Mouse (Mus musculus) heart, embryonic 11.5 days (tissue): ENCODE measurements at regions not wholly inside any gene's neighbourhood (a gene's known extent, or its start where the extent isn't known, plus 50 kb on each side); places are given as distances from the start of the nearest gene placed in this dataset.

ENCODE experiments used
- ATAC-seq: fragments of 200-750 bp; cut with Nextera tagmentation; replicated peaks from 2 replicates; pipeline ENCODE4 v1.8.0; 2017; ENCODE audit warnings: moderate library complexity; ENCODE audit not compliant: insufficient number of reproducible peaks, low FRiP score, low TSS enrichment
- H3K27ac ChIP-seq: fragments of 300-500 bp; sonication (generic); 2 replicates; pipeline ENCODE4 v1.5.1; 2014; ENCODE audit warnings: mild to moderate bottlenecking, low read depth, low read length
- H3K27me3 ChIP-seq: fragments of 300-500 bp; sonication (generic); 2 replicates; pipeline ENCODE4 v1.6.1; 2014; ENCODE audit warnings: mild to moderate bottlenecking, low read length, mixed read lengths; ENCODE audit not compliant: control insufficient read depth, insufficient read depth
- H3K36me3 ChIP-seq: fragments of 300-500 bp; sonication (generic); 2 replicates; pipeline ENCODE4 v1.6.1; 2014; ENCODE audit warnings: mild to moderate bottlenecking, low read length, moderate library complexity, mixed read lengths; ENCODE audit not compliant: control insufficient read depth, insufficient read depth
- H3K4me1 ChIP-seq: fragments of 300-500 bp; sonication (generic); 2 replicates; pipeline ENCODE4 v1.6.1; 2014; ENCODE audit warnings: low read length; ENCODE audit not compliant: control insufficient read depth, insufficient read depth
- H3K4me2 ChIP-seq: fragments of 300-500 bp; sonication (generic); 2 replicates; pipeline ENCODE4 v1.6.1; 2014; ENCODE audit warnings: mild to moderate bottlenecking, moderate library complexity
- H3K4me3 ChIP-seq: fragments of 300-500 bp; sonication (generic); 2 replicates; pipeline ENCODE4 v1.5.1; 2014; ENCODE audit warnings: low read depth, low read length
- H3K9ac ChIP-seq: fragments of 300-500 bp; sonication (generic); 2 replicates; pipeline ENCODE4 v1.6.1; 2014; ENCODE audit warnings: mild to moderate bottlenecking, low read depth, low read length, moderate library complexity
- H3K9me3 ChIP-seq: fragments of 300-500 bp; sonication (generic); replicated peaks from 2 replicates; pipeline ENCODE4 v1.6.1; 2016; ENCODE audit warnings: low read length; ENCODE audit not compliant: control insufficient read depth
- WGBS: fragments of 180-500 bp; shearing (Covaris S2); extraction: QIAGEN DNeasy Blood & Tissue Kit; methylation state at CpG from one replicate; pipeline ENCODE4 v1.1.7; 2014; ENCODE audit not compliant: insufficient replicate concordance; 5-methylcytosine and 5-hydroxymethylcytosine counted together

DNA sequence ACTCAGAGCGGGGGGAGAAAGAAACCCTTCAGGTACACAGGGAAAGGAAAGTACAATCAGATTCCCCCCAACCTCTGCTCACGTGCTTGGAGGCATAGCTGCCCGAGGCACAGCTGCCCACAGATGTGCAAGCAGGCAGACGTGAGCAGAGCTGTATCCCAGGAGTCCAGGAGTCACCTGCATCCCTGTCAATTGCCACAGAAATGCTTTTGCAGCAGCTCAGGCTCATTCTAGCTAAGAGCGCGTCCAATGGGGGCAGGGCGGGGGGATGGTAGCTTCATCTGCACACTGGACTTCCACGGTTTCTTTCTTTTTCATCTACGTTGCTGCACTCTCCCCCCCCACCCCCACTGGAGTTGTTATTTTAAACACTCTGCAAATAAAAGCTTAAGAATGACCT is 66.0 kb upstream of the Fat4 start:
- ATAC-seq = no peak
- 55% methylated on average over 9 of the region's 9 CpGs for WGBS
- no peaks in the 10 kb centered on the region for H3K27me3 ChIP-seq
- H3K4me3 ChIP-seq = no peak overlapping the region
- no peaks in the 10 kb centered on the region for H3K9me3 ChIP-seq
- H3K4me2 ChIP-seq = no peak overlapping the region
- H3K36me3 ChIP-seq = no peaks in the 10 kb centered on the region
- H3K9ac ChIP-seq = no peak overlapping the region
- H3K4me1 ChIP-seq = 0 out of 2 replicates have a peak, but pooled peaks cover 2% of the 10 kb centered on the region
- H3K27ac ChIP-seq = no peak overlapping the region

DNA sequence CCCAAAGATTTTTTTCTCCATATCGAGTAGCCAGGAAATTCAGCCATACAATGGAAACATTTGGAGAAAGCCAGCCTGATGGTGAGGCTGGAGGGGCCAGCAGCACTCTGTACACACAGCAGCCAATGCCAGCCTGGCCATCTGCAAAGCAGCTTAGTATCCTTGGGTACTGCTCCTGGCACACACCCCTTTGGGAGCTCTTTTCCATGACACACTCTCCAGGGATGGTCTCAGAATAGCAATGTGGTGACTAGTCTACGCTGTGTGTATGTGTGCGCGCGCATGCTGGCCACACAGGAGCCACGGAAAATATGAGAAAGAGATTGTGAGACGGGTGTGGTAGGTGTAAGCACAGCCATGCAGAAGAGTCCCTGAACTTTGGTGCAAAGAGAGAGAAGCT is 66.4 kb upstream of the Fat4 start:
- H3K27me3 ChIP-seq = no peaks in the 10 kb centered on the region
- 0 out of 2 replicates have a peak, but pooled peaks cover 2% of the 10 kb centered on the region for H3K4me1 ChIP-seq
- ATAC-seq = no peak
- H3K27ac ChIP-seq = no peak overlapping the region
- no peak overlapping the region for H3K4me3 ChIP-seq
- H3K36me3 ChIP-seq = no peaks in the 10 kb centered on the region
- H3K9me3 ChIP-seq = no peaks in the 10 kb centered on the region
- no peak overlapping the region for H3K9ac ChIP-seq
- no peak overlapping the region for H3K4me2 ChIP-seq
- 69% methylated on average over 7 of the region's 7 CpGs for WGBS

DNA sequence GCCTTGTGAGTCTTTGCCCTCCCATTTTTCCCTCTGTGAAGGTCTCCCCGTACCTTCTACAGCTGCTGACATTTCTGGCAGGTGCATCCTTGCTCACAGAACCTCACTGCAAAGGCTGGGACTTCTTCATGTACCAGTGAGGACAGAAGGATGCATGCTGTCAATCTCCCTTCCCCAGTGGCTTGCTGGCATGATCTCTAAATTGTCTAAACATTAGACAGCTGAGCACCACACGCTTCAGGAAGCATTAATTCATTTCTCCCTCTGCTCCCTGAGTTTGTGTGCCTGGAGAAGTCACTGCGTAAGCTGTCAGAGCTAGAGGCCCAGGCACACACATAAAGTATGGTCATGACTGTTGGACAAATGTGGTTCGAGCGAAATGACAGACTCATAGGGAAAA is 69.1 kb upstream of the Fat4 start:
- 80% methylated on average over 5 of the region's 5 CpGs for WGBS
- H3K36me3 ChIP-seq = no peaks in the 10 kb centered on the region
- H3K27me3 ChIP-seq = no peaks in the 10 kb centered on the region
- ATAC-seq = no peak
- H3K9ac ChIP-seq = no peak overlapping the region
- H3K4me3 ChIP-seq = no peak overlapping the region
- no peak overlapping the region for H3K4me2 ChIP-seq
- H3K4me1 ChIP-seq = 0 out of 2 replicates have a peak, but pooled peaks cover 2% of the 10 kb centered on the region
- no peak overlapping the region for H3K27ac ChIP-seq
- H3K9me3 ChIP-seq = no peaks in the 10 kb centered on the region

DNA sequence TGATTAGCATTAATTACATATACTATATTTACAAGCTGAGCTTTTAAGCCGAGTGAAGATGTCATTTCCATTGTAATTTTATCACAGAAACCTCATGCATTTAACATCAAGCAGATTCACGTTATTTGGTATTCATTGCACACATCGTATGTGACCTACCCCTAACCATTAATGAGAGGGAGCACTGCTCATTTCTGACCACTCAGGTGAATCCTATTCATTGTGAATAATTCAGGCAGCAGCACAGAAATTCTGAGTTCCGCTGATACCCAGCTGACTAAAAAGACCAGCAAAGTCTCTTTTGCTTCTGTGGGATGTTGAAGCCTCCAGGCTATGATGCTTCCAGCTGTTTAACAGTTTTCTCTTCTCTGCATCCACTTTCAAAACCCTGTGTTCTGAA is 74.3 kb upstream of the Fat4 start:
- no peaks in the 10 kb centered on the region for H3K4me1 ChIP-seq
- no peak overlapping the region for H3K4me3 ChIP-seq
- H3K36me3 ChIP-seq = no peaks in the 10 kb centered on the region
- H3K4me2 ChIP-seq = no peak overlapping the region
- no peak overlapping the region for H3K9ac ChIP-seq
- no peak for ATAC-seq
- 83% methylated on average over 4 of the region's 4 CpGs for WGBS
- H3K27ac ChIP-seq = no peak overlapping the region
- no peaks in the 10 kb centered on the region for H3K27me3 ChIP-seq
- H3K9me3 ChIP-seq = no peaks in the 10 kb centered on the region

DNA sequence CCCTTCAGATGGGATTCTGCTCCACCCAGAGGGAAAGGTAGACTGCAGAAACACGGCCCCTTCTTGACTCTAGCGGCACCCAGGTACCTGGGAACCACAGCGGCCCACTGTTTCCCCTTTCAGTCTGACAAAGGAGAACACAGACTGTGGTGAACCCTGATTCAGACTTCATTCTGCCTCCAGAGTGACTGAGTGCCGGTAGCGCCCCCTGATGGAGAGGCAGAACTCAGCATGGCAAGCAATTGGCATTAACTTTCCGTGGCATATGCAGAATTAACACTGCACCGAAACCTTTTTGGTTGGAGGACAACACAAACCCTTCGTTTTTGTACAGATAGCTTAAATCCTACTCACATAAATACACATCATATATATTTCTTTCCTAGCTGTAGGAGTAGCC is 75.1 kb upstream of the Fat4 start:
- Histone ChIP-seq H3K27ac (no peak overlapping the region), H3K9me3 (no peaks in the 10 kb centered on the region), H3K27me3 (no peaks in the 10 kb centered on the region), H3K4me1 (no peaks in the 10 kb centered on the region), H3K4me3 (no peak overlapping the region), H3K9ac (no peak overlapping the region), H3K36me3 (no peaks in the 10 kb centered on the region), H3K4me2 (no peak overlapping the region)
- WGBS = 82% methylated on average over 8 of the region's 8 CpGs
- ATAC-seq = no peak

DNA sequence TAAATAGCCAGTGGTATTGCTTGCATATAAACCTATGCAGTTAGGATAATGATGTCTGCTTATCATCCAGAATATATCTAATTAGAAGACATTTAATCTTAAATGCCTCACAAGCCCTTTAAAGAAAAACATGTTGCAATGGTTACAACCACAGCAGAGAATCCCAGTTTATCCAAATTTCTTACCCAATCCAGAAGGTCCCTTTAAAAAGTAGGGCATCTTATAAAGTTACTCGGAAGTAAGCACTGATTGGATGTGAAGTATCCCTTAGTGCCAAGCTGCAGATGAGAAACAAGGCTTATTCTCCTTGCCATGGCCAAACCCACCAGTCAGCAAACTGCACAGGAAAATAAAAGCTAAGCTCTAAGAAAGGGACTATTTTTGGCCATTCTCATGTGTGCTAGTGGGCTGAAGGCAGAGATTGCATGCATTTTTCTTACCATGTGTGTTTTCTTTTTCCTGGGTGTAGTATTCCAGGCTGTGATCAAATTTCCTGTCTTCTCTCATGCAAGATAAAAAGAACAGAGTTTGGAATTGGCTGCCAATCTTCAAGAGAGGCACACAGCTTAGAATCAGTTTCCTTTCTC is 80.2 kb upstream of the Fat4 start:
- no peak overlapping the region for H3K9ac ChIP-seq
- H3K27me3 ChIP-seq = no peaks in the 10 kb centered on the region
- no peak for ATAC-seq
- H3K4me3 ChIP-seq = no peak overlapping the region
- H3K4me2 ChIP-seq = no peak overlapping the region
- 54% methylated on average over 1 of the region's 1 CpGs for WGBS
- no peak overlapping the region for H3K27ac ChIP-seq
- H3K4me1 ChIP-seq = no peaks in the 10 kb centered on the region
- H3K9me3 ChIP-seq = no peaks in the 10 kb centered on the region
- H3K36me3 ChIP-seq = no peaks in the 10 kb centered on the region

DNA sequence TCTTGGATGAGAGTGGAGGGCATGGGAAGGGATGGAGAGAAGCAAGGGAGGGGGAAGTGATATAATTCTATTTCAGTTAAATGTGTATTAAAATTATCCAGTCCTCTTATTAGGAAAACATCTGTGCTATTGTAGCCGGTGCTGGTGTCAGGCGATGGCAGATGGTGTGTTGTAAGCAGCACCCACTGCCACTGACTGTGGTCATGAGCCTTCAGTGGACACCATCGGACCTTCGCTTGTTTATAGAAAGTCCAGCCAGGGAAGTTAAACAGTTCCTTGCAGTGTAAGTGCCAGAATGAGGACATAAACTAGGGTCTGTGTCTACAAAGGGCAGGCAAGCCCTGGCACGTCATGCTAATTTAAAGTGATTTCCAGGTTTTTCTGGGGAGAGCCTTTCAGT is 80.7 kb upstream of the Fat4 start:
- no peaks in the 10 kb centered on the region for H3K27me3 ChIP-seq
- H3K27ac ChIP-seq = no peak overlapping the region
- H3K4me1 ChIP-seq = no peaks in the 10 kb centered on the region
- ATAC-seq = no peak
- no peak overlapping the region for H3K4me3 ChIP-seq
- WGBS = 73% methylated on average over 5 of the region's 5 CpGs
- H3K9me3 ChIP-seq = no peaks in the 10 kb centered on the region
- H3K4me2 ChIP-seq = no peak overlapping the region
- no peak overlapping the region for H3K9ac ChIP-seq
- H3K36me3 ChIP-seq = no peaks in the 10 kb centered on the region

DNA sequence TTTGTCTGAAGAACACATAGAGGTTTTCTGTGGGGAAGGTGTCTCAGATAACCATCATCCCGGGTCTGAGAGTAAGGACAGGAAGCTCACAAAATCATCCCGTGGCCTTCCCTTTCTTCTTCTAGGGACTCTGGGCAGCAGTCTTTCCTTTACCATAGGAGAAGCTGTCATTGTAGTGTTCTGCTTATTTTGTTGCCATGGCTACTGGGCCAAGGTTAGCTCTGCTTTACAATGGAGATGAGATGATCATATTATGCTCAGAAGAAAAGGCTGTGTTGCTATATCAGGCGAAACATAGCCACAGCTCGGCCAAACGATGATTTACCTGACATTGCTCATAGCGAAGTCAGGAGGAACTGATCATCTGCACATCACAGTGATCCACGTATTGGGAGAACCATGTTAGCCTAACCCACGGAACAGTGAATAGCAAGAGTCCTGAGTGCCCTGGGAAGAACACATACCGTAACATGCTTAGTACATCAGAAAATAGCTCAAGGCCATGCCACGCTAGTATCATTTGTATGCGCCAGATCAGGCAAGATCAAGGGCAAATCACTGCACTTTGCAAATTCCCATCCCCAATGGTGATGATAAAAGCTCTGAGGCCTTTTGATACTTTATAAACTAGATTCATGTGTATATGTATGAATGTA is 91.0 kb upstream of the Fat4 start:
- 82% methylated on average over 11 of the region's 11 CpGs for WGBS
- H3K4me3 ChIP-seq = no peak overlapping the region
- H3K36me3 ChIP-seq = no peaks in the 10 kb centered on the region
- H3K9ac ChIP-seq = no peak overlapping the region
- H3K4me2 ChIP-seq = no peak overlapping the region
- H3K27ac ChIP-seq = no peak overlapping the region
- no peaks in the 10 kb centered on the region for H3K27me3 ChIP-seq
- H3K4me1 ChIP-seq = no peaks in the 10 kb centered on the region
- H3K9me3 ChIP-seq = no peaks in the 10 kb centered on the region
- ATAC-seq = no peak

DNA sequence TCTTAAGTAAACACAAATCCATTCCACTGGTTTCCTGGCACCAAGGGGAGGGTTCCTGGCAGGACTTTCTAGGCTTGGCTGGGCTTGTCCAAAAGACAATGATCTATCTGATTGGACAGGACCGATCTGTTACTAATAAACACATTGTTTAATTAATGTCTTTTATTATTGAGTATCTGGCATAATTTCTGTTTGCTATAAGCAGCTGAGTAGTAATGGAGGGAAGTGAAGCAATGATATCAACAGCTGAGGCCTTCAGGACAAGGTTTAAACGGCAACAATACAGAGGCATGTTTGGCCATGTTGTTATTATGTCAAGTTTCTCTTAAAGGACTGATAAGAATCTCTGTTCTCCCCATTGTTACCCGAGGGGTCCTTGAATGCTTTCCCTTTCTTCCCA is 93.5 kb upstream of the Fat4 start:
- H3K9ac ChIP-seq = no peak overlapping the region
- ATAC-seq = no peak
- H3K4me1 ChIP-seq = no peaks in the 10 kb centered on the region
- no peaks in the 10 kb centered on the region for H3K9me3 ChIP-seq
- no peak overlapping the region for H3K27ac ChIP-seq
- 69% methylated on average over 3 of the region's 3 CpGs for WGBS
- no peaks in the 10 kb centered on the region for H3K27me3 ChIP-seq
- no peaks in the 10 kb centered on the region for H3K36me3 ChIP-seq
- H3K4me2 ChIP-seq = no peak overlapping the region
- H3K4me3 ChIP-seq = no peak overlapping the region
